Mouse (Mus musculus): ENCODE data around the gene Bbs9.

GRCm38 (mm10) chr9:22672937-22673336 is 197.4 kb downstream of the Bbs9 start:
- TF ChIP-seq TAL1 (IDR thresholded peaks at IDR 0.05; ENCODE audit: low read length) = no peak
- TF ChIP-seq GATA1 (IDR thresholded peaks at IDR 0.05; ENCODE audit: low read length) = no peak

Data from erythroblast, embryonic 14.5 days (primary cell).